Mouse (Mus musculus): ENCODE measurements around the gene Cpeb2.

The Cpeb2 gene

DNA sequence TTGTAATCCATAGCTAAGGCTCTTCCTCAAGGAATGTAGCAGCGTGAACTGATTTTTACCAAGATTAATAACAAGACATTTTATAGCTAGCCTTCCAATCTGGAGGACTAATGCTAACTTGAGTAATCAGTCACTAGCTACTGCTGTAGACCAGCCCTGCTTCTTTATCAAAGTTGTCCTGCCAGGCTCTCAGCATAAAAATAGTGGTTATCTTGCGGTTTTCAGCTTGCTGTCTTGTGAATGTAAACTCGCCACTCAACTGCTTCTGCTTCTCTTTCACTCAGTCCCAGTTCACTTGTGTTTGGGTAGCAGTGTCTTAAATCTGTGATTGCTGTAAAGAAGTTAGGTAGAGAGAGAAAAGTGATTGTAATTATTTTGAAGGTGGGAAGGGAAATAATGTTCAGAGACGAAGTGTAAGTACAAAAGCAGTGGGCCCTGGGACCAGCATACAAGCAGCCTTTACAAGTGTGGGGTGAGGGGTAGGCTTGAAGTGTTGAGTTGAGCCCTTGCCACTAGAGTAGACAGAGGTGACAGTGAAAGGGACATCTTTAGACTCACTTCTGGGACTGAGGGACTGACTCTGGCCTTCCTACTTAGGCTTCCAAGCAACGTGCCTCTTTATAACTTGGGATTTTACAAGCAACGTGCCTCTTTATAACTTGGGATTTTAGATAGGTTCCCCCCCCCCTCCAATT lies 6.3 kb downstream of the Cpeb2 start:
- no peak for DNase-seq

DNA sequence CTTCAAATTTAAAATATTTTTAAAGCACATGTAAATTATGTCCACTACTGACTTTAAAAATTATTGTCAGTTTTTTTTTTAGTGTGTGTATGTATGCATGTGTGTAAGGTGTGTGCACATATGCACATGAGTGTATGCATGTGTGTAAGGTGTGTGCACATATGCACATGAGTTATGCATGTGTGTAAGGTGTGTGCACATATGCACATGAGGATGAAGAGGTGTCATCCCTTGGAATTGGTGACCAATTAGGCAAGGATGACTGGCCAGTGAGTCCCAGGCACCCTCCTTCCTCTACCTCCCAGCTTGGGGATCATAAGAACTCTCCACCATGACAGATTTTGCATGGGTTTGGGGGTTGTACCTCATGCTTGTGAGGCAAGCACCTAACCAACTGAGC lies 7.8 kb downstream of the Cpeb2 start:
- no peak for DNase-seq

DNA sequence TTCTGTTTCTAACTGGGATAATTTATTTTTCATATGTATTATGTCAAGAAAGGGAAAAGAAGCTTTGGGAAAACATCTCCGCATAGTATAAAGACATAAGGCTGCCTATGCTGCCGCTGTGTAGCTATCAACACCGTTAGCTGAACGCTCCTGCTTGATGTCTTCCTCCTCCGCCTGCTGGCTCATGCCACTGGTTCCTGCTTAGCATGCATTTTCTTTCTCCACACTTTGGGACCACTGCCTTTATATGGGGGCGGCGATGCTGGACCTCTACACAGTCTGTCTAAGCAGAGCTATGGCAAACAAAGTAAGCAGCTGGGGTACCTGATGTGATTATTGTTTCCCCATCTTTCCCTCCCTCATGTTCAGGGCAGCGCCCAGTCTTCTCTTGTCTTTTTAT lies 13.3 kb downstream of the Cpeb2 start:
- DNase-seq = no peak

DNA sequence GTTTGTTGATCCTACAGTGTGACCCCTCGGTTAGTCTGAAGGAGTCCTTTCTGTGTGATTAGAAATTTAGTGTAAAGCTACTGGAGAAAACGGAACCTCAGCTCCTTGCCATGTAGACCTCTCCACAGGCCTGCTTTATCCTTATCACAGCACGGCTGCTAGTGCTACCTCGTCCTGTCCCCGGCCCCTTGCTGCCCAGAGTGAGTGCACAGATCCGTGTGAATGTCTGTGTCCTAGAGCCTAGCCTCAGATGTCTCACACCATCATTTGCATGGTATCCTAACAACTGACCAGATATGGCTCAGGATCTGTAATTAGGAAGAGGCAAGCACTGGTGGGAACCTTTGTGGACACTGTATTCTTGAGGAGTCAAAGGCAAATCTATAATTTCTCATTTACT lies 14.0 kb downstream of the Cpeb2 start:
- DNase-seq = no peak

- DNase-seq = no peak
Measured at GRCm38 (mm10) chr5:43248001-43248430, 15.0 kb downstream of the Cpeb2 start.

DNA sequence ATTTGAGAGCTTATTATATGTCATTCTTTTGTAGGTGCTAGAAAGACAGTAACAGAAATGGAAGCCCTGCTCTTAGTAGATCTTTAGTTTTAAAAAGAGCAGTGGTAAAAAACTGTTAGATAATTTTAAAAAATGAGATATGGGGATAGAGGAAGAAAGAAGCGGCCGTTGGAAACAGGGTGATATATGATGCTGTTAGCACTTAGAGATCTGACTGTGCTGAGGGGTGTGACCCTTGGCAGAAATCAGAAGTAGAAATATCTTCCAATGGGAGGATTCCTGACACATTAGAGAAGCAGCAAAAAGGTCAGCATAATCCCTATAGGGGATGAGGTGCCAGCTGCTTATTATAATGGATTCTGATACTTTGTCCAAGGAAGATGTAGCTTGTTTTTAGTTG lies 24.5 kb downstream of the Cpeb2 start:
- DNase-seq = no peak

- DNase-seq = no peak
Measured at GRCm38 (mm10) chr5:43258472-43259142, 25.6 kb downstream of the Cpeb2 start.

- no peak for DNase-seq
Measured at GRCm38 (mm10) chr5:43261814-43262213, 28.8 kb downstream of the Cpeb2 start.

- DNase-seq = no peak
Measured at GRCm38 (mm10) chr5:43263951-43264350, 31.0 kb downstream of the Cpeb2 start.

- DNase-seq = no peak
Measured at GRCm38 (mm10) chr5:43264696-43265095, 31.7 kb downstream of the Cpeb2 start.

- no peak for DNase-seq
Measured at GRCm38 (mm10) chr5:43277982-43278381, 45.0 kb downstream of the Cpeb2 start.

DNA sequence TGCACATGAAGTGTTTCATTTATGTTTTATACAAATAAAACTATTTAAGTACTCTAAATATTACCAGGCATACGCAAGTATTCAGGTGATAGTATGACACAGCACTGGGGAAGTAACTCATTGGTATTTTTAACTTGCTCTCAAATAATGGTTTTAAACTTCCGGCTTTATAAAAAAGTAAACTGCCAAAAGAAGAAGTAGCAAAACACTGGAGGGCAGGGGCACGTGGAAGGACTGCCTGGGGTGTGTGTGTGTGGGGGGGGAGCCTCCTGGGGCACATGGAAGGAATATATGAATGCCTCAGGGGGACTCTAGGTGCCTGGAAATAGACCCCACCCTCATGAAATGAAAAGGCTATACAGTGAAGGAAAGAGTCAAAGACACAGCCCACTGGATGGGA lies 46.8 kb downstream of the Cpeb2 start:
- DNase-seq = no peak

- no peak for DNase-seq
Measured at GRCm38 (mm10) chr5:43285756-43286155, 52.8 kb downstream of the Cpeb2 start.

GRCm38 (mm10) chr5:43289752-43290446 lies 56.9 kb downstream of the Cpeb2 start:
- DNase-seq = no peak

- no peak for DNase-seq
Measured at GRCm38 (mm10) chr5:43293136-43293535, 60.2 kb downstream of the Cpeb2 start.

GRCm38 (mm10) chr5:43297459-43297858 lies 64.5 kb downstream of the Cpeb2 start:
- no peak for DNase-seq

GRCm38 (mm10) chr5:43298975-43299374 lies 66.0 kb downstream of the Cpeb2 start:
- no peak for DNase-seq

GRCm38 (mm10) chr5:43300076-43300475 lies 67.1 kb downstream of the Cpeb2 start:
- DNase-seq = no peak

GRCm38 (mm10) chr5:43300979-43301378 lies 68.0 kb downstream of the Cpeb2 start:
- no peak for DNase-seq

GRCm38 (mm10) chr5:43303504-43303903 lies 70.5 kb downstream of the Cpeb2 start:
- no peak for DNase-seq

GRCm38 (mm10) chr5:43305449-43305848 lies 72.5 kb downstream of the Cpeb2 start:
- no peak for DNase-seq

GRCm38 (mm10) chr5:43309961-43310360 lies 77.0 kb downstream of the Cpeb2 start:
- DNase-seq = peak; percentile 6

- no peak for DNase-seq
Measured at GRCm38 (mm10) chr5:43324311-43324862, 91.4 kb downstream of the Cpeb2 start.

GRCm38 (mm10) chr5:43325561-43325960 lies 92.6 kb downstream of the Cpeb2 start:
- DNase-seq = no peak
